Mouse (Mus musculus) hematopoietic multipotent progenitor cell, adult 10-12 weeks (in vitro differentiated cells): ENCODE measurements around the gene Olfr1025-ps1. TPM values are rescaled to one million over a fixed set of nuclear protein-coding genes. Genes with fewer than 3 reads are reported as not detected.

ENCODE experiments used
- polyA plus RNA-seq: library from polyadenylated mRNA; stranded (reverse); fragments of >175 nt; gene quantifications from 2 replicates; pipeline ENCODE4 v1.2.3, GENCODE M21; 2012; ENCODE audit warnings: low replicate concordance

Gene Olfr1025-ps1
- polyA plus RNA-seq: not detected in 2 replicates

GRCm38 (mm10) chr2:85914893-85915292, at the start of gene Olfr1025-ps1:
TSS of gene Olfr1025-ps1 (plus strand) at chr2:85915193.

GRCm38 (mm10) chr2:85868294-85868693, 46.7 kb upstream of the Olfr1025-ps1 start, which contains the start of gene Olfr1022:
TSS of gene Olfr1022 (plus strand) at chr2:85868594.

GRCm38 (mm10) chr2:85885340-85885739, 29.7 kb upstream of the Olfr1025-ps1 start, which contains the start of gene Olfr1023:
TSS of gene Olfr1023 (plus strand) at chr2:85885640.

GRCm38 (mm10) chr2:85904952-85905351, 10.0 kb upstream of the Olfr1025-ps1 start, which contains the start of gene Olfr1024:
TSS of gene Olfr1024 (minus strand) at chr2:85905052.

GRCm38 (mm10) chr2:85921258-85921657, 6.3 kb downstream of the Olfr1025-ps1 start, which contains the start of gene Olfr1026:
TSS of gene Olfr1026 (plus strand) at chr2:85921558.

GRCm38 (mm10) chr2:85950137-85950536, 35.1 kb downstream of the Olfr1025-ps1 start, which contains the start of gene Olfr1028:
TSS of gene Olfr1028 (plus strand) at chr2:85950437.

Other genes starting within 250 kb of the Olfr1025-ps1 start
- gene Olfr1006, start 236.4 kb upstream of the Olfr1025-ps1 start, polyA plus RNA-seq: not detected in 2 replicates
- gene Olfr1008, start 225.8 kb upstream of the Olfr1025-ps1 start, polyA plus RNA-seq: not detected in 2 replicates
- gene Olfr1009, start 199.8 kb upstream of the Olfr1025-ps1 start, polyA plus RNA-seq: not detected in 2 replicates
- not detected in 2 replicates for gene Olfr1012, start 152.4 kb upstream of the Olfr1025-ps1 start, polyA plus RNA-seq
- gene Olfr1013, start 148.1 kb upstream of the Olfr1025-ps1 start, polyA plus RNA-seq: not detected in 2 replicates
- gene Olfr1014, start 142.5 kb upstream of the Olfr1025-ps1 start, polyA plus RNA-seq: not detected in 2 replicates
- gene Olfr1015, start 133.2 kb upstream of the Olfr1025-ps1 start, polyA plus RNA-seq: not detected in 2 replicates
- gene Olfr1016, start 112.6 kb upstream of the Olfr1025-ps1 start, polyA plus RNA-seq: not detected in 2 replicates
- not detected in 2 replicates for gene Olfr1018, start 96.7 kb upstream of the Olfr1025-ps1 start, polyA plus RNA-seq
- gene Olfr1019, start 69.7 kb upstream of the Olfr1025-ps1 start, polyA plus RNA-seq: not detected in 2 replicates
- gene Olfr1020, start 68.2 kb upstream of the Olfr1025-ps1 start, polyA plus RNA-seq: not detected in 2 replicates
- not detected in 2 replicates for gene Olfr1022, start 46.6 kb upstream of the Olfr1025-ps1 start, polyA plus RNA-seq
- not detected in 2 replicates for gene Olfr1023, start 29.6 kb upstream of the Olfr1025-ps1 start, polyA plus RNA-seq
- not detected in 2 replicates for gene Olfr1024, start 10.1 kb upstream of the Olfr1025-ps1 start, polyA plus RNA-seq
- gene Olfr1026, start 6.4 kb downstream of the Olfr1025-ps1 start, polyA plus RNA-seq: not detected in 2 replicates
- gene Olfr1028, start 35.2 kb downstream of the Olfr1025-ps1 start, polyA plus RNA-seq: not detected in 2 replicates
- gene Olfr1029, start 58.7 kb downstream of the Olfr1025-ps1 start, polyA plus RNA-seq: not detected in 2 replicates
- not detected in 2 replicates for gene Olfr1030, start 64.1 kb downstream of the Olfr1025-ps1 start, polyA plus RNA-seq
- gene Olfr1031, start 75.1 kb downstream of the Olfr1025-ps1 start, polyA plus RNA-seq: not detected in 2 replicates
- not detected in 2 replicates for gene Olfr1032, start 90.3 kb downstream of the Olfr1025-ps1 start, polyA plus RNA-seq
- gene Olfr1033, start 105.4 kb downstream of the Olfr1025-ps1 start, polyA plus RNA-seq: not detected in 2 replicates
- gene Olfr1034, start 130.7 kb downstream of the Olfr1025-ps1 start, polyA plus RNA-seq: not detected in 2 replicates
- gene Olfr1036, start 158.8 kb downstream of the Olfr1025-ps1 start, polyA plus RNA-seq: not detected in 2 replicates
- gene Olfr1037, start 172.2 kb downstream of the Olfr1025-ps1 start, polyA plus RNA-seq: not detected in 2 replicates
- not detected in 2 replicates for gene Olfr1039, start 220.7 kb downstream of the Olfr1025-ps1 start, polyA plus RNA-seq
- gene Olfr1040, start 231.5 kb downstream of the Olfr1025-ps1 start, polyA plus RNA-seq: not detected in 2 replicates
- not detected in 2 replicates for gene Olfr1042, start 246.6 kb downstream of the Olfr1025-ps1 start, polyA plus RNA-seq